Mouse (Mus musculus): ENCODE measurements at regions not wholly inside any gene's neighbourhood (a gene's known extent, or its start where the extent isn't known, plus 50 kb on each side); places are given as distances from the start of the nearest gene placed in this dataset.

- Histone ChIP-seq H3ac (ENCODE audit: control insufficient read depth, insufficient read length, low read depth) (no peak overlapping the region), H3K79me2 (ENCODE audit: control insufficient read depth, insufficient read depth) (no peaks in the 10 kb centered on the region), H3K4me3 (ENCODE audit: insufficient read depth, poor library complexity, severe bottlenecking) (no peak overlapping the region), H3K27me3 (ENCODE audit: control insufficient read depth, insufficient read depth, insufficient read length) (no peaks in the 10 kb centered on the region), H3K36me3 (ENCODE audit: control insufficient read depth, insufficient read depth) (no peaks in the 10 kb centered on the region), H3K79me3 (ENCODE audit: low read depth) (no peaks in the 10 kb centered on the region)
- no peak for TF ChIP-seq MAX (IDR thresholded peaks at IDR 0.05)
- no peak for TF ChIP-seq FOSL1 (IDR thresholded peaks at IDR 0.05; ENCODE audit: insufficient read depth, low read length, poor library complexity, severe bottlenecking)
- no peak for TF ChIP-seq CTCF (IDR thresholded peaks at IDR 0.05; ENCODE audit: control insufficient read depth, insufficient read depth, insufficient read length)
- TF ChIP-seq CEBPB (IDR thresholded peaks at IDR 0.05; ENCODE audit: low read depth): peak; percentile 84
- no peak for TF ChIP-seq MYOG (IDR thresholded peaks at IDR 0.05; ENCODE audit: control insufficient read depth, extremely low read depth, insufficient read length)
- TF ChIP-seq USF1 (IDR thresholded peaks at IDR 0.05; ENCODE audit: low read depth): peak; percentile 73
- peak; percentile 76 for TF ChIP-seq MYOD1 (IDR thresholded peaks at IDR 0.05; ENCODE audit: control insufficient read depth, insufficient read length, low read depth)
Observed at GRCm38 (mm10) chr13:113730062-113730775, 64.1 kb upstream of the Arl15 start.

GRCm38 (mm10) chr13:113729574-113729973, 64.7 kb upstream of the Arl15 start:
- H3K79me3 ChIP-seq (ENCODE audit: low read depth): no peaks in the 10 kb centered on the region
- H3K27me3 ChIP-seq (ENCODE audit: control insufficient read depth, insufficient read depth, insufficient read length): no peaks in the 10 kb centered on the region
- no peaks in the 10 kb centered on the region for H3K36me3 ChIP-seq (ENCODE audit: control insufficient read depth, insufficient read depth)
- no peak for TF ChIP-seq FOSL1 (IDR thresholded peaks at IDR 0.05; ENCODE audit: insufficient read depth, low read length, poor library complexity, severe bottlenecking)
- no peak for TF ChIP-seq CEBPB (IDR thresholded peaks at IDR 0.05; ENCODE audit: low read depth)
- no peak for TF ChIP-seq MYOD1 (IDR thresholded peaks at IDR 0.05; ENCODE audit: control insufficient read depth, insufficient read length, low read depth)
- no peak for TF ChIP-seq MAX (IDR thresholded peaks at IDR 0.05)
- TF ChIP-seq MYOG (IDR thresholded peaks at IDR 0.05; ENCODE audit: control insufficient read depth, extremely low read depth, insufficient read length): no peak
- no peak for TF ChIP-seq USF1 (IDR thresholded peaks at IDR 0.05; ENCODE audit: low read depth)
- TF ChIP-seq CTCF (IDR thresholded peaks at IDR 0.05; ENCODE audit: control insufficient read depth, insufficient read depth, insufficient read length): no peak
- no peak overlapping the region for H3ac ChIP-seq (ENCODE audit: control insufficient read depth, insufficient read length, low read depth)
- H3K4me3 ChIP-seq (ENCODE audit: insufficient read depth, poor library complexity, severe bottlenecking): no peak overlapping the region
- no peaks in the 10 kb centered on the region for H3K79me2 ChIP-seq (ENCODE audit: control insufficient read depth, insufficient read depth)

GRCm38 (mm10) chr13:113728111-113728510, 64.6 kb upstream of the Hspb3 start:
- no peak overlapping the region for H3ac ChIP-seq (ENCODE audit: control insufficient read depth, insufficient read length, low read depth)
- TF ChIP-seq MAX (IDR thresholded peaks at IDR 0.05) (no peak), MYOG (IDR thresholded peaks at IDR 0.05; ENCODE audit: control insufficient read depth, extremely low read depth, insufficient read length) (no peak)

GRCm38 (mm10) chr13:113724881-113725837, 61.7 kb upstream of the Hspb3 start:
- Histone ChIP-seq H3K79me2 (ENCODE audit: control insufficient read depth, insufficient read depth) (no peaks in the 10 kb centered on the region), H3K27me3 (ENCODE audit: control insufficient read depth, insufficient read depth, insufficient read length) (no peaks in the 10 kb centered on the region), H3K36me3 (ENCODE audit: control insufficient read depth, insufficient read depth) (no peaks in the 10 kb centered on the region), H3ac (ENCODE audit: control insufficient read depth, insufficient read length, low read depth) (no peak overlapping the region), H3K4me3 (ENCODE audit: insufficient read depth, poor library complexity, severe bottlenecking) (no peak overlapping the region), H3K79me3 (ENCODE audit: low read depth) (no peaks in the 10 kb centered on the region)
- TF ChIP-seq MAX (IDR thresholded peaks at IDR 0.05) (no peak), CTCF (IDR thresholded peaks at IDR 0.05; ENCODE audit: control insufficient read depth, insufficient read depth, insufficient read length) (no peak), MYOD1 (IDR thresholded peaks at IDR 0.05; ENCODE audit: control insufficient read depth, insufficient read length, low read depth) (no peak), USF1 (IDR thresholded peaks at IDR 0.05; ENCODE audit: low read depth) (no peak), CEBPB (IDR thresholded peaks at IDR 0.05; ENCODE audit: low read depth) (no peak), MYOG (IDR thresholded peaks at IDR 0.05; ENCODE audit: control insufficient read depth, extremely low read depth, insufficient read length) (no peak), FOSL1 (IDR thresholded peaks at IDR 0.05; ENCODE audit: insufficient read depth, low read length, poor library complexity, severe bottlenecking) (no peak)

More at GRCm38 (mm10) chr13:113728111-113728510, 64.6 kb upstream of the Hspb3 start:
- no peaks in the 10 kb centered on the region for H3K79me3 ChIP-seq (ENCODE audit: low read depth)
- H3K4me3 ChIP-seq (ENCODE audit: insufficient read depth, poor library complexity, severe bottlenecking): no peak overlapping the region
- no peaks in the 10 kb centered on the region for H3K36me3 ChIP-seq (ENCODE audit: control insufficient read depth, insufficient read depth)
- no peaks in the 10 kb centered on the region for H3K27me3 ChIP-seq (ENCODE audit: control insufficient read depth, insufficient read depth, insufficient read length)
- no peaks in the 10 kb centered on the region for H3K79me2 ChIP-seq (ENCODE audit: control insufficient read depth, insufficient read depth)

GRCm38 (mm10) chr13:113715231-113715630, 51.8 kb upstream of the Hspb3 start:
- TF ChIP-seq FOSL1 (IDR thresholded peaks at IDR 0.05; ENCODE audit: insufficient read depth, low read length, poor library complexity, severe bottlenecking) (no peak), CTCF (IDR thresholded peaks at IDR 0.05; ENCODE audit: control insufficient read depth, insufficient read depth, insufficient read length) (no peak), MYOD1 (IDR thresholded peaks at IDR 0.05; ENCODE audit: control insufficient read depth, insufficient read length, low read depth) (no peak), MYOG (IDR thresholded peaks at IDR 0.05; ENCODE audit: control insufficient read depth, extremely low read depth, insufficient read length) (no peak), CEBPB (IDR thresholded peaks at IDR 0.05; ENCODE audit: low read depth) (no peak), MAX (IDR thresholded peaks at IDR 0.05) (no peak), USF1 (IDR thresholded peaks at IDR 0.05; ENCODE audit: low read depth) (no peak)
- H3K4me3 ChIP-seq (ENCODE audit: insufficient read depth, poor library complexity, severe bottlenecking): no peak overlapping the region

More at GRCm38 (mm10) chr13:113715231-113715630, 51.8 kb upstream of the Hspb3 start:
- Histone ChIP-seq H3K79me2 (ENCODE audit: control insufficient read depth, insufficient read depth) (no peaks in the 10 kb centered on the region), H3K27me3 (ENCODE audit: control insufficient read depth, insufficient read depth, insufficient read length) (no peaks in the 10 kb centered on the region), H3K79me3 (ENCODE audit: low read depth) (no peaks in the 10 kb centered on the region), H3ac (ENCODE audit: control insufficient read depth, insufficient read length, low read depth) (no peak overlapping the region), H3K36me3 (ENCODE audit: control insufficient read depth, insufficient read depth) (no peaks in the 10 kb centered on the region)
